Mouse (Mus musculus): ENCODE data around the gene Shisa4. TPM values are rescaled to one million over a fixed set of nuclear protein-coding genes. Genes with fewer than 3 reads are reported as not detected.
A peak's percentile ranks its signal among the peaks of the same experiment; 100 is the strongest.
"Not testable (repeated sequence)": the region's sequence is repeated elsewhere in the genome, so short reads cannot be mapped to it uniquely, and the experiment has no call there.

The Shisa4 gene
- polyA plus RNA-seq, 1 experiment from 2014 or later = 25.4 TPM

DNA sequence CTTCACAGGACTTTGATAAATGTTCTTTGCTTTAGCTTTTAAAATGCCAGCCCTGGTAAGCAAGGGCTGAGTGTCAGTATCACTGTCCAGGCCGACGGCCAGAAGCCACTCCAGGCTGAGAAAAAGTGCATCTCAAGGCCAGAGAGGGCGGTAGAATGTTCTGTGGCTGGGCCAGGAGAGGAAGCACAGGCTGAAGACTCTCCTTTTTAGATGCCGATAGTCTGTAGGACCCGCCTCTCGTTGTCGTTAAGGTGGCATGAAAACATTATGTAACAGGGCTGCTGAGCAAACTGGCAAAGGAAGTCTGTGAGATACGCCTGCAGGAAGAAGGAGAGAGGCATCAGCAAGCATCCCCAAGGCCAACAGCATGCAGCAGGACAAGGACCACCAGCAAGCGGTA is 10.1 kb upstream of the Shisa4 start:
- no peaks in the 10 kb centered on the region for H3K4me1 ChIP-seq (replicated peaks; ENCODE audit: control insufficient read depth, insufficient read depth, low read length)
- no peak overlapping the region for H3K9ac ChIP-seq (ENCODE audit: low read length)
- WGBS = 83% methylated on average over 9 of the region's 9 CpGs
- ATAC-seq (ENCODE audit: low read depth) = no peak
- H3K27ac ChIP-seq (ENCODE audit: low read length) = no peak overlapping the region
- H3K9me3 ChIP-seq (ENCODE audit: control insufficient read depth, low read length) = no peaks in the 10 kb centered on the region
- H3K27me3 ChIP-seq (ENCODE audit: control insufficient read depth, insufficient read depth, low read depth, low read length) = no peaks in the 10 kb centered on the region
- H3K4me3 ChIP-seq (ENCODE audit: low read length) = no peak overlapping the region
- peaks cover 53% of the 10 kb centered on the region for H3K36me3 ChIP-seq (ENCODE audit: control insufficient read depth, insufficient read depth, low read length)
- no peak overlapping the region for H3K4me2 ChIP-seq (ENCODE audit: low read depth, low read length)

DNA sequence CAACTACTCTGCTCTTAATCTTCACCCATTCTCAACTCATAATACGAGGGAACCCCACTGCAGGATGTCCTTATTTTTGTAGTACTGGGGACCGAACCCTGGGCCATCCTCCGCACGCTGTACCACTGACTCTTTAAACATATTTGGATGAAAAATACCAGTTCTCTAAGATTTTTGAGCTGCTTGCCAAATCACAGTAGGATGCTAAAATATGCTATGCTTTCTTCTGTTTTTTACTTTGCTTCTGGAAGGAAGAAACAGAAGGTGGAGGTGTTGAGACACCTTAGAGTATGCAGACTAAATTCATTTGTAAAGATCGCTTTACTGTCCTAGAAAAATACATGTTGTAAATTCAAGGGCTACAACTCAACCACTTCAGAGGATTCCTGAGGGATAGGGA is 9.1 kb upstream of the Shisa4 start:
- H3K27ac ChIP-seq (ENCODE audit: low read length) = no peak overlapping the region
- 98% methylated on average over 5 of the region's 5 CpGs for WGBS
- H3K9me3 ChIP-seq (ENCODE audit: control insufficient read depth, low read length) = no peaks in the 10 kb centered on the region
- no peaks in the 10 kb centered on the region for H3K27me3 ChIP-seq (ENCODE audit: control insufficient read depth, insufficient read depth, low read depth, low read length)
- H3K4me3 ChIP-seq (ENCODE audit: low read length) = no peak overlapping the region
- no peak overlapping the region for H3K9ac ChIP-seq (ENCODE audit: low read length)
- H3K4me2 ChIP-seq (ENCODE audit: low read depth, low read length) = no peak overlapping the region
- no peaks in the 10 kb centered on the region for H3K4me1 ChIP-seq (replicated peaks; ENCODE audit: control insufficient read depth, insufficient read depth, low read length)
- no peak for ATAC-seq (ENCODE audit: low read depth)
- H3K36me3 ChIP-seq (ENCODE audit: control insufficient read depth, insufficient read depth, low read length) = peaks cover 46% of the 10 kb centered on the region

DNA sequence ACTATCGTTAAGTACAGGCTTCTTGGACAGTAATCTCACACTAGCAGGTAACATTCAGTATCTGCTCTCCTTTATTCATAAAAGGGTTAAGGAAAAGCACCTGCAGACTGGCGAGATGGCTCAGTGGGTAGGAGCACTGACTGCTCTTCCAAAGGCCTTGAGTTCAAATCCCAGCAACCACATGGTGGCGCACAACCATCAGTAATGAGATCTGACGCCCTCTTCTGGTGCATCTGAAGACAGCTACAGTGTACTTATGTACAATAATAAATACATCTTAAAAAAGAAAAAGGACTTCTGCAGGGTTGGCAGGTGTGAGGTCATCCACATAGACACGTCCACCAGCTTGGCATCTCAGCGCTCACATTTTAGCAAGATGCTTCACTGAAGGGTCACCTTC is 6.5 kb upstream of the Shisa4 start:
- not testable (repeated sequence) for H3K27me3 ChIP-seq (ENCODE audit: control insufficient read depth, insufficient read depth, low read depth, low read length); H3K4me1 ChIP-seq (replicated peaks; ENCODE audit: control insufficient read depth, insufficient read depth, low read length); H3K9ac ChIP-seq (ENCODE audit: low read length); H3K4me3 ChIP-seq (ENCODE audit: low read length); H3K4me2 ChIP-seq (ENCODE audit: low read depth, low read length); ATAC-seq (ENCODE audit: low read depth); H3K27ac ChIP-seq (ENCODE audit: low read length); H3K9me3 ChIP-seq (ENCODE audit: control insufficient read depth, low read length)
- 56% methylated on average over 6 of the region's 6 CpGs for WGBS
- peaks cover 28% of the 10 kb centered on the region for H3K36me3 ChIP-seq (ENCODE audit: control insufficient read depth, insufficient read depth, low read length)

DNA sequence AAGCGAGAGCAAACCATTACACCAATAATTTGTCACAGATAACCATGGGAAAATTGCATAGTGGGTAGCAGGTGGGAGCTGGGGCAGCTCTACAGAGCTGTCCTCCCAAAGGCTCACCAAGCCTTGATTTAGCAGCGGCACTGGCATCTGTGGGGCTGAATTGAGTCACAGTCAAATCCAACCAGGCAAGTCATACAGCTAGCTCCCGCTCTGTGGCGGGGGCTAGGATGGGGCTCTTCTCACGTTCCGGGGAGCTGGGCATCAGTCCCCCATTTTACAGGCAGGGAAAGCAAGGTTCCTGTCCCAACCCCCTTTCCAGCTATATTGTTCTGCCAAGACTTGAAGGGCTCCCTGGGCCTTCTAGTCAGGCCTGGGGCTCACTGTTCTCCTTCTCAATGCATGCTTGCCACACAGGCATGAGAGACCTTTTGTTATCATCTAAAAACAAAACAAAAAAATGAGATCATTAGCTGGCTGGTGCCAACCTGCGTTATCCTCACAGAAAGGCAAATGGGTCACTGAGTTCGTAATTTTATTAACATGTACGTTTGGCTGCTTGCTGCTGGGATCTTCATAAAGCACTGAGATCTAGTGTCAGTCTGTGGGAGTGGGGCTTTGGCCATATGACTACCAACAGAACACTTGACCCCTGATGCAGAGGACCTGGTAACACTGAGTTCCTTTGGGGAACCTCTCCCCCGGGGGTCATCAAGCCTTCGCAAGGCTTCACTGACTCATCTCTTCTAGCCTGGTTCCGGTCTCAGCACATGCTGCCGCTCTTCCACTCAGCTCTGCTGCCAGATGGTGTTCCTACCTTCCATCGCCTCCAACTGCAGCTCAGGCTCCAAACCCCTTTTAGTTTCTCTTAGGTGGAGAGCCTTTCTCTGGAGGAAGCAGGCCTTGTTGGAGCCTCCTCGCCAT is 5.3 kb upstream of the Shisa4 start:
- no peak for ATAC-seq (ENCODE audit: low read depth)
- H3K4me3 ChIP-seq (ENCODE audit: low read length) = no peak overlapping the region

DNA sequence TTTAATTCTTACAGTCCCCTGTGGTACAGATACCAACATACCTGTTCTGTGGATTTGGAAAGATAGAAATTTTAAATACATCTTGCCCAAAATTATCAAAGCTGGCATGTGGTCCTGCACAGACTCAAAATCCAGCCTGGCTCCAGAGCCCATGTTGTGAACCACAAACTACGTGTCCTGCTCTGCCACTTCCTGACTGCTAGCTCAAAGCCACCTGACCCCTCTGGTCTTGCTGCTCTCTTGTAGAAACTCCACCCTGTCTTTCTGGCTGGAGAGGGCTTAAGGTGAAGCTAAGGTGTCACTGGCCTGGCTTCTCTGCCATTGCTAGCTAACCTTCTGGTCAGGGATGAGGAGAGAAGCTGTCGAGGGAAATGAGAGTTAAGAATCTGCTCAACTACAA is 4.0 kb upstream of the Shisa4 start:
- Histone ChIP-seq H3K9ac (ENCODE audit: low read length) (no peak overlapping the region), H3K4me2 (ENCODE audit: low read depth, low read length) (no peak overlapping the region), H3K4me3 (ENCODE audit: low read length) (no peak overlapping the region), H3K27ac (ENCODE audit: low read length) (no peak overlapping the region), H3K4me1 (replicated peaks; ENCODE audit: control insufficient read depth, insufficient read depth, low read length) (peaks cover 6% of the 10 kb centered on the region), H3K9me3 (ENCODE audit: control insufficient read depth, low read length) (no peaks in the 10 kb centered on the region), H3K27me3 (ENCODE audit: control insufficient read depth, insufficient read depth, low read depth, low read length) (no peaks in the 10 kb centered on the region), H3K36me3 (ENCODE audit: control insufficient read depth, insufficient read depth, low read length) (peaks cover 8% of the 10 kb centered on the region)
- 39% methylated on average over 2 of the region's 2 CpGs for WGBS
- ATAC-seq (ENCODE audit: low read depth) = no peak

More for the DNA sequence above, 5.3 kb upstream of the Shisa4 start:
- Histone ChIP-seq H3K4me2 (ENCODE audit: low read depth, low read length) (no peak overlapping the region), H3K27me3 (ENCODE audit: control insufficient read depth, insufficient read depth, low read depth, low read length) (no peaks in the 10 kb centered on the region), H3K4me1 (replicated peaks; ENCODE audit: control insufficient read depth, insufficient read depth, low read length) (peaks cover under 1% of the 10 kb centered on the region), H3K36me3 (ENCODE audit: control insufficient read depth, insufficient read depth, low read length) (peaks cover 18% of the 10 kb centered on the region), H3K9ac (ENCODE audit: low read length) (no peak overlapping the region), H3K9me3 (ENCODE audit: control insufficient read depth, low read length) (no peaks in the 10 kb centered on the region), H3K27ac (ENCODE audit: low read length) (no peak overlapping the region)
- WGBS = 72% methylated on average over 15 of the region's 15 CpGs

DNA sequence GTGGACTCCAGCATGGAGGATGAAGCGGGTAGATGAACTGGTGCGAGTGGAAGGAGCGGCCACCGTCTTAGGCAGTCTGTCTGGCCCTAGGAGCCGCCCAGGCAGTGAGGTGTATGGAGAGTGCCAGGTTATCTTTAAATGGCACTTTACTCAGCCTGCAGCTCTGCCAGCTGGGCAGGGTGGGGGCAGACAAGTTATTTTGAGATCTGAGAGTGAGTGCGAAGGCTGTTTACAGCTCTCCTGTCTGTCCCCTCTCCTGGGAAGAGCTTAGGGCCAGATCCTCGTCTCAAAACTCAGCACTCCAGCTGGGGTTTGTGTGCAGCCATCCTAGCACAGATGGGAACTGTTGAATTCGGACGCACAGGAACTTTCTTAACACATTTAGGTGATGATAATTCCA is 3.5 kb upstream of the Shisa4 start:
- 45% methylated on average over 9 of the region's 9 CpGs for WGBS
- no peak overlapping the region for H3K4me2 ChIP-seq (ENCODE audit: low read depth, low read length)
- H3K4me1 ChIP-seq (replicated peaks; ENCODE audit: control insufficient read depth, insufficient read depth, low read length) = peaks cover 9% of the 10 kb centered on the region
- H3K27me3 ChIP-seq (ENCODE audit: control insufficient read depth, insufficient read depth, low read depth, low read length) = no peaks in the 10 kb centered on the region
- H3K9ac ChIP-seq (ENCODE audit: low read length) = no peak overlapping the region
- ATAC-seq (ENCODE audit: low read depth) = no peak
- no peaks in the 10 kb centered on the region for H3K9me3 ChIP-seq (ENCODE audit: control insufficient read depth, low read length)
- H3K4me3 ChIP-seq (ENCODE audit: low read length) = no peak overlapping the region
- peaks cover 4% of the 10 kb centered on the region for H3K36me3 ChIP-seq (ENCODE audit: control insufficient read depth, insufficient read depth, low read length)
- H3K27ac ChIP-seq (ENCODE audit: low read length) = no peak overlapping the region

DNA sequence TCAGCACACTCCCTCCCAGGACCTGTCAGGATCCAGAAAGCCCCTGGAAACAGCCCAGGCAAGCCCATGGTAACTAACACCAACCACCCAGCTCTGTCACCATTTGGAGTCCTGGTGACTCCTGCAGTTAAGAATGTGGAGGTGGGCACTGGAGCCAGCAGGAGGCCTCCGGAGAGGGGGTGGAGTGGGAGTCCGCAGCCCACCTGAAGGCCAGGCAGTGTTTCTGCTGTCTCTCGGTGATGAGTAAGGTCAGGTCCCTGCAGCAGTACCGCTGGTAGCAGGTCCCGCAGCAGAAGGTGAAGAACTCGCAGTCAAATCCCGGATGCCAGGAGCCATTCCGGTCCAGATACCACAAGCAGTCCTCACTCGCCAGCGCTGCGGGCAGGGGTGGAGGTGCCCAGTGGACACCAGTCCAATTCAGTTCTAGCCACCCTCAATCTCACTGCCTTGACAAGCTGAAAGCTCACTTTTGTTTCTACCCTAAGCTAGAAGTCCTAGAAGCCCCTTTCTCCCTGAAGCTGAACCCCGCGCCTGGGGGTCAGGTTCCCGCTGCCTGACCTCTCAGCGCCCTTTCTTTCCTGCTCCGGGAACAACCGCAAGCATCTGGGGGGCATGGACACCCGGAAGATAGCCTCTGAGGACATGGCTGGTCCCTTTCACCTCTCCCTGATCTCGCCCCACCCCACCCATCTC is 716 bp downstream of the Shisa4 start:
- peak; percentile 20; the same call in 1 of the 2 replicates for ATAC-seq (ENCODE audit: low read depth)
- peak overlapping the region; percentile 77 for H3K9ac ChIP-seq (ENCODE audit: low read length)
- peak overlapping the region; percentile 73 for H3K4me3 ChIP-seq (ENCODE audit: low read length)
- no peaks in the 10 kb centered on the region for H3K9me3 ChIP-seq (ENCODE audit: control insufficient read depth, low read length)
- H3K36me3 ChIP-seq (ENCODE audit: control insufficient read depth, insufficient read depth, low read length) = no peaks in the 10 kb centered on the region
- H3K27me3 ChIP-seq (ENCODE audit: control insufficient read depth, insufficient read depth, low read depth, low read length) = no peaks in the 10 kb centered on the region
- peaks cover 9% of the 10 kb centered on the region for H3K4me1 ChIP-seq (replicated peaks; ENCODE audit: control insufficient read depth, insufficient read depth, low read length)
- H3K4me2 ChIP-seq (ENCODE audit: low read depth, low read length) = peak overlapping the region; percentile 98
- WGBS = 3% methylated on average over 19 of the region's 19 CpGs
- no peak overlapping the region for H3K27ac ChIP-seq (ENCODE audit: low read length)

DNA sequence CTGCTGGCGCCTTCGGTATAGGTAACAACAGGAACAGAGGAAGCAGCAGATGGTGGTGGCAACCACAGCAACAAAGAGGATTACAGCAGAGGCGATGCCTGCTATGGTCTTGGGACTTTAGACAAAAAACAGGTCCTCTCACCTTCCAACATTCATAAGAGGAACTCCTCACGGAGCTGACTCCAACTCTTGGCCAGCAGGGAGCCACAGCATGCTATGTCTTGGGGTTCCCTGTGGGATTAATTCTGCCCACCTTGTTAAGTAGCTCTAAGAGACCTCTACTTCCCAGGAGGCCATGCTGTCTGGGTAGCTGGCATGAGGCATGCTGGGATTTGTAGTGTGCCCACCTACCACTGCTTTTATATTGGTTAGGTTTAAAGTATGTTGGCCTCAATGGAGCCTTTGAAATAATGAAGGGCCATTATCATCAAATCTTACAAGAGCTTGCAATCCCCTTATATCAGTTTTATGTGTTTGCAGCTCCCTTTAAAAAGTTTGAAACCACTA is 1.8 kb downstream of the Shisa4 start:
- no peak for ATAC-seq (ENCODE audit: low read depth)
- H3K36me3 ChIP-seq (ENCODE audit: control insufficient read depth, insufficient read depth, low read length) = no peaks in the 10 kb centered on the region
- WGBS = 75% methylated on average over 4 of the region's 4 CpGs
- no peaks in the 10 kb centered on the region for H3K9me3 ChIP-seq (ENCODE audit: control insufficient read depth, low read length)
- H3K4me3 ChIP-seq (ENCODE audit: low read length) = no peak overlapping the region
- H3K4me1 ChIP-seq (replicated peaks; ENCODE audit: control insufficient read depth, insufficient read depth, low read length) = peaks cover 12% of the 10 kb centered on the region
- H3K4me2 ChIP-seq (ENCODE audit: low read depth, low read length) = no peak overlapping the region
- H3K27me3 ChIP-seq (ENCODE audit: control insufficient read depth, insufficient read depth, low read depth, low read length) = no peaks in the 10 kb centered on the region
- H3K27ac ChIP-seq (ENCODE audit: low read length) = no peak overlapping the region
- no peak overlapping the region for H3K9ac ChIP-seq (ENCODE audit: low read length)

DNA sequence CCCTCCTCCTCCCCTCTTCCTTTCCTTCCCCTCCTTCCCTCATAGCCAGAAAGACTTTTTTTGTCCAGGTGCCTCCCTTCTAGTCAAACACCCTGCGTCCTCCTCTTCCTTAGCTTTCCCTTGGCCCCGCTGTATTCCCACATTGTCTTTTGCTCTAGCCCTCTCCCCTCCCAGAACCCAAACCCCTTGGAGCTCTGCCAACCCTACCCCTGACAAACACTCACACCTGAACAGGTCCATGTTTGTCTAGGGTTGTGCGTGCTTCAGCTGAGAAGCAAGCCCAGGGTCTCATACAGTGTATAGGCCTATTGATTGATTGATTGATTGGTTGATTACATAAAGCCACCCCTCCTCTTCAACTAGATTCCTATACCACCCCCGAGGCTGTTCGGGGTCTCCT is 5.6 kb downstream of the Shisa4 start:
- Histone ChIP-seq H3K36me3 (ENCODE audit: control insufficient read depth, insufficient read depth, low read length) (no peaks in the 10 kb centered on the region), H3K4me3 (ENCODE audit: low read length) (no peak overlapping the region), H3K4me2 (ENCODE audit: low read depth, low read length) (no peak overlapping the region), H3K9ac (ENCODE audit: low read length) (no peak overlapping the region), H3K27ac (ENCODE audit: low read length) (no peak overlapping the region), H3K4me1 (replicated peaks; ENCODE audit: control insufficient read depth, insufficient read depth, low read length) (peaks cover 8% of the 10 kb centered on the region), H3K27me3 (ENCODE audit: control insufficient read depth, insufficient read depth, low read depth, low read length) (no peaks in the 10 kb centered on the region), H3K9me3 (ENCODE audit: control insufficient read depth, low read length) (no peaks in the 10 kb centered on the region)
- ATAC-seq (ENCODE audit: low read depth) = no peak; the same call in 1 of the 2 replicates
- WGBS = 60% methylated on average over 5 of the region's 5 CpGs
